Mouse (Mus musculus) neural tube, embryonic 13.5 days (tissue): ENCODE data around the gene Gm20388. TPM values are rescaled to one million over a fixed set of nuclear protein-coding genes. Genes with fewer than 3 reads are reported as not detected.
A peak's percentile ranks its signal among the peaks of the same experiment; 100 is the strongest.

Experiments
- ATAC-seq: fragments of 200-750 bp; cut with Nextera tagmentation; 2 replicates; pipeline ENCODE4 v1.8.0; 2017; ENCODE audit warnings: low read depth, mild to moderate bottlenecking, moderate TSS enrichment, moderate library complexity
- H3K27ac ChIP-seq: fragments of 300-500 bp; sonication (generic); replicated peaks from 2 replicates; pipeline ENCODE4 v1.5.1; 2015; ENCODE audit warnings: moderate library complexity, mild to moderate bottlenecking, inconsistent platforms
- H3K27me3 ChIP-seq: fragments of 300-500 bp; sonication (generic); 2 replicates; pipeline ENCODE4 v1.6.1; 2015; ENCODE audit warnings: mild to moderate bottlenecking, inconsistent platforms
- H3K36me3 ChIP-seq: fragments of 300-500 bp; sonication (generic); 2 replicates; pipeline ENCODE4 v1.6.1; 2015; ENCODE audit warnings: mild to moderate bottlenecking, inconsistent platforms
- H3K4me1 ChIP-seq: fragments of 300-500 bp; sonication (generic); replicated peaks from 2 replicates; pipeline ENCODE4 v1.6.1; 2015; ENCODE audit warnings: inconsistent platforms
- H3K4me2 ChIP-seq: fragments of 300-500 bp; sonication (generic); 2 replicates; pipeline ENCODE4 v1.6.1; 2015; ENCODE audit warnings: inconsistent platforms, mild to moderate bottlenecking, moderate library complexity
- H3K4me3 ChIP-seq: fragments of 300-500 bp; sonication (generic); 2 replicates; pipeline ENCODE4 v1.5.1; 2015; ENCODE audit warnings: mild to moderate bottlenecking, inconsistent platforms
- H3K9ac ChIP-seq: fragments of 300-500 bp; sonication (generic); 2 replicates; pipeline ENCODE4 v1.6.1; 2015; ENCODE audit warnings: moderate library complexity, mild to moderate bottlenecking, inconsistent platforms
- H3K9me3 ChIP-seq: fragments of 300-500 bp; sonication (generic); 2 replicates; pipeline ENCODE4 v1.6.1; 2016; ENCODE audit warnings: inconsistent platforms
- WGBS: fragments of 180-500 bp; shearing (Covaris S2); methylation state at CpG from one replicate; pipeline ENCODE4 v1.1.7; 2015; 5-methylcytosine and 5-hydroxymethylcytosine counted together
- polyA plus RNA-seq: library from polyadenylated mRNA; unstranded; fragments of >200 nt; fragmentation: Nextera tagmentation; extraction: Ambion mirVana; gene quantifications from 2 replicates; pipeline ENCODE4 v1.2.1, GENCODE M21; 2015

The Gm20388 gene
- polyA plus RNA-seq, 1 experiment from 2014 or later = 0.27 TPM

GRCm38 (mm10) chr8:120383713-120384112, 473.1 kb downstream of the Gm20388 start:
- WGBS = 43% methylated on average over 6 of the region's 6 CpGs
- Histone ChIP-seq H3K27me3 (no peaks in the 10 kb centered on the region), H3K4me1 (peaks cover 81% of the 10 kb centered on the region)

GRCm38 (mm10) chr8:120384745-120385144, 474.1 kb downstream of the Gm20388 start:
- no peak overlapping the region for H3K4me2 ChIP-seq
- no peaks in the 10 kb centered on the region; the same call in 1 of the 2 replicates for H3K27me3 ChIP-seq
- H3K4me1 ChIP-seq = peaks cover 74% of the 10 kb centered on the region
- H3K9me3 ChIP-seq = peaks cover 4% of the 10 kb centered on the region; the same call in 1 of the 2 replicates
- H3K4me3 ChIP-seq = no peak overlapping the region
- ATAC-seq = no peak
- H3K27ac ChIP-seq = no peak overlapping the region
- H3K36me3 ChIP-seq = no peaks in the 10 kb centered on the region
- H3K9ac ChIP-seq = no peak overlapping the region

More at GRCm38 (mm10) chr8:120383713-120384112, 473.1 kb downstream of the Gm20388 start:
- ATAC-seq = no peak
- no peak overlapping the region for H3K4me3 ChIP-seq
- H3K4me2 ChIP-seq = no peak overlapping the region
- peak overlapping the region; percentile 89 for H3K27ac ChIP-seq
- peaks cover 4% of the 10 kb centered on the region; the same call in 1 of the 2 replicates for H3K9me3 ChIP-seq
- no peaks in the 10 kb centered on the region for H3K36me3 ChIP-seq
- 0 out of 2 replicates have a peak overlapping the region, but pooled peaks have one; percentile 18 for H3K9ac ChIP-seq

GRCm38 (mm10) chr8:120388246-120388645, 477.6 kb downstream of the Gm20388 start:
- no peak overlapping the region for H3K4me3 ChIP-seq
- peaks cover 4% of the 10 kb centered on the region; the same call in 1 of the 2 replicates for H3K9me3 ChIP-seq
- peaks cover 70% of the 10 kb centered on the region for H3K4me1 ChIP-seq
- WGBS = 75% methylated on average over 6 of the region's 6 CpGs
- no peak for ATAC-seq
- no peaks in the 10 kb centered on the region; the same call in 1 of the 2 replicates for H3K27me3 ChIP-seq
- H3K4me2 ChIP-seq = no peak overlapping the region
- H3K36me3 ChIP-seq = no peaks in the 10 kb centered on the region
- 0 out of 2 replicates have a peak overlapping the region, but pooled peaks have one; percentile 6 for H3K27ac ChIP-seq
- H3K9ac ChIP-seq = no peak overlapping the region

GRCm38 (mm10) chr8:120390598-120390997, 480.0 kb downstream of the Gm20388 start:
- no peaks in the 10 kb centered on the region; the same call in 1 of the 2 replicates for H3K27me3 ChIP-seq
- H3K27ac ChIP-seq = no peak overlapping the region
- no peak for ATAC-seq
- no peaks in the 10 kb centered on the region for H3K9me3 ChIP-seq
- no peak overlapping the region for H3K4me2 ChIP-seq
- no peak overlapping the region for H3K9ac ChIP-seq
- no peak overlapping the region for H3K4me3 ChIP-seq
- H3K4me1 ChIP-seq = peaks cover 72% of the 10 kb centered on the region
- 84% methylated on average over 7 of the region's 7 CpGs for WGBS
- H3K36me3 ChIP-seq = no peaks in the 10 kb centered on the region

GRCm38 (mm10) chr8:120391856-120392255, 481.2 kb downstream of the Gm20388 start:
- Histone ChIP-seq H3K4me1 (peaks cover 77% of the 10 kb centered on the region), H3K4me2 (peak overlapping the region; percentile 15)

GRCm38 (mm10) chr8:120393085-120393484, 482.4 kb downstream of the Gm20388 start:
- H3K4me1 ChIP-seq = peaks cover 77% of the 10 kb centered on the region
- H3K4me3 ChIP-seq = no peak overlapping the region
- H3K9me3 ChIP-seq = no peaks in the 10 kb centered on the region
- ATAC-seq = no peak
- H3K9ac ChIP-seq = 0 out of 2 replicates have a peak overlapping the region, but pooled peaks have one; percentile 12
- no peaks in the 10 kb centered on the region for H3K36me3 ChIP-seq
- no peaks in the 10 kb centered on the region; the same call in 1 of the 2 replicates for H3K27me3 ChIP-seq
- no peak overlapping the region for H3K4me2 ChIP-seq
- H3K27ac ChIP-seq = peak overlapping the region; percentile 73
- 62% methylated on average over 11 of the region's 11 CpGs for WGBS

More at GRCm38 (mm10) chr8:120391856-120392255, 481.2 kb downstream of the Gm20388 start:
- Histone ChIP-seq H3K9me3 (no peaks in the 10 kb centered on the region), H3K9ac (peak overlapping the region; percentile 48), H3K4me3 (no peak overlapping the region), H3K27me3 (no peaks in the 10 kb centered on the region; the same call in 1 of the 2 replicates), H3K36me3 (no peaks in the 10 kb centered on the region), H3K27ac (peak overlapping the region; percentile 82)
- ATAC-seq = peak; percentile 69
- WGBS = 8% methylated on average over 21 of the region's 21 CpGs

- no peaks in the 10 kb centered on the region for H3K9me3 ChIP-seq
- peaks cover 78% of the 10 kb centered on the region for H3K4me1 ChIP-seq
- H3K27ac ChIP-seq = peak overlapping the region; percentile 73
- no peaks in the 10 kb centered on the region; the same call in 1 of the 2 replicates for H3K27me3 ChIP-seq
- no peak for ATAC-seq
- no peak overlapping the region for H3K4me2 ChIP-seq
- WGBS = 71% methylated on average over 9 of the region's 9 CpGs
- H3K4me3 ChIP-seq = no peak overlapping the region
- no peak overlapping the region for H3K9ac ChIP-seq
- no peaks in the 10 kb centered on the region for H3K36me3 ChIP-seq
Measured at GRCm38 (mm10) chr8:120393871-120394275, 483.2 kb downstream of the Gm20388 start.

- Histone ChIP-seq H3K9me3 (no peaks in the 10 kb centered on the region), H3K27ac (no peak overlapping the region), H3K27me3 (no peaks in the 10 kb centered on the region), H3K9ac (no peak overlapping the region), H3K4me3 (no peak overlapping the region), H3K36me3 (no peaks in the 10 kb centered on the region), H3K4me2 (no peak overlapping the region), H3K4me1 (peaks cover 84% of the 10 kb centered on the region)
- WGBS = 92% methylated on average over 3 of the region's 3 CpGs
- no peak for ATAC-seq
Measured at GRCm38 (mm10) chr8:120395892-120396291, 485.3 kb downstream of the Gm20388 start.

- H3K27ac ChIP-seq = peak overlapping the region; percentile 71
Measured at GRCm38 (mm10) chr8:120396756-120397155, 486.1 kb downstream of the Gm20388 start.

GRCm38 (mm10) chr8:120397444-120398411, 487.1 kb downstream of the Gm20388 start:
- Histone ChIP-seq H3K4me2 (peak overlapping the region; percentile 27), H3K9me3 (no peaks in the 10 kb centered on the region), H3K27ac (peak overlapping the region; percentile 71), H3K9ac (no peak overlapping the region), H3K4me1 (peaks cover 70% of the 10 kb centered on the region), H3K4me3 (no peak overlapping the region), H3K27me3 (no peaks in the 10 kb centered on the region), H3K36me3 (no peaks in the 10 kb centered on the region)
- WGBS = 29% methylated on average over 15 of the region's 15 CpGs
- peak; percentile 41; the same call in 1 of the 2 replicates for ATAC-seq

More at GRCm38 (mm10) chr8:120396756-120397155, 486.1 kb downstream of the Gm20388 start:
- H3K9me3 ChIP-seq = no peaks in the 10 kb centered on the region
- peaks cover 75% of the 10 kb centered on the region for H3K4me1 ChIP-seq
- no peaks in the 10 kb centered on the region for H3K27me3 ChIP-seq
- H3K36me3 ChIP-seq = no peaks in the 10 kb centered on the region
- H3K4me2 ChIP-seq = peak overlapping the region; percentile 27; the same call in 1 of the 2 replicates
- 37% methylated on average over 3 of the region's 3 CpGs for WGBS
- H3K4me3 ChIP-seq = no peak overlapping the region
- H3K9ac ChIP-seq = no peak overlapping the region
- ATAC-seq = no peak

GRCm38 (mm10) chr8:120399212-120399934, 488.7 kb downstream of the Gm20388 start:
- H3K4me1 ChIP-seq = peaks cover 66% of the 10 kb centered on the region

More at GRCm38 (mm10) chr8:120399212-120399934, 488.7 kb downstream of the Gm20388 start:
- Histone ChIP-seq H3K36me3 (no peaks in the 10 kb centered on the region), H3K4me3 (no peak overlapping the region), H3K27me3 (no peaks in the 10 kb centered on the region), H3K4me2 (peak overlapping the region; percentile 40), H3K9ac (peak overlapping the region; percentile 27), H3K27ac (peak overlapping the region; percentile 75), H3K9me3 (no peaks in the 10 kb centered on the region)
- peak; percentile 29; the same call in 1 of the 2 replicates for ATAC-seq
- WGBS = 14% methylated on average over 33 of the region's 33 CpGs
